Mouse (Mus musculus) hindbrain, embryonic 10.5 days (tissue): Measurements from ENCODE around the gene Ccdc43. TPM values are rescaled to one million over a fixed set of nuclear protein-coding genes. Genes with fewer than 3 reads are reported as not detected.

Experiments used
- DNase-seq: peaks from one replicate; pipeline ENCODE4 v3.0.0-alpha.2; 2017; ENCODE audit warnings: low spot score
- H3K27ac ChIP-seq: fragments of 300-500 bp; sonication (generic); 2 replicates; pipeline ENCODE4 v1.5.1; 2016; ENCODE audit warnings: mild to moderate bottlenecking, moderate library complexity
- H3K27me3 ChIP-seq: fragments of 300-500 bp; sonication (generic); 2 replicates; pipeline ENCODE4 v1.6.1; 2016; ENCODE audit warnings: mild to moderate bottlenecking; ENCODE audit not compliant: poor library complexity, insufficient read depth, severe bottlenecking
- H3K36me3 ChIP-seq: fragments of 300-500 bp; sonication (generic); 2 replicates; pipeline ENCODE4 v1.6.1; 2016; ENCODE audit warnings: mild to moderate bottlenecking, moderate library complexity
- H3K4me1 ChIP-seq: fragments of 300-500 bp; sonication (generic); replicated peaks from 2 replicates; pipeline ENCODE4 v1.6.1; 2016; ENCODE audit warnings: mild to moderate bottlenecking
- H3K4me3 ChIP-seq: fragments of 300-500 bp; sonication (generic); 2 replicates; pipeline ENCODE4 v1.5.1; 2016; ENCODE audit warnings: mild to moderate bottlenecking, moderate library complexity
- H3K9me3 ChIP-seq: fragments of 300-500 bp; sonication (generic); 2 replicates; pipeline ENCODE4 v1.6.1; 2016; ENCODE audit warnings: mild to moderate bottlenecking, moderate library complexity
- WGBS: fragments of 180-500 bp; shearing (Covaris S2); methylation state at CpG from one replicate; pipeline ENCODE4 v1.1.7; 2016; 5-methylcytosine and 5-hydroxymethylcytosine counted together
- polyA plus RNA-seq: library from polyadenylated mRNA; unstranded; fragments of >200 nt; fragmentation: Nextera tagmentation; extraction: Ambion mirVana; gene quantifications from 2 replicates; pipeline ENCODE4 v1.2.1, GENCODE M21; 2016

Gene Ccdc43
- polyA plus RNA-seq: 40.7 and 53.2 TPM in 2 replicates

GRCm38 (mm10) chr11:102697338-102698017 is at the start of gene Ccdc43:
Gene Ccdc43, minus strand, starts transcription at chr11:102697782.
- Histone ChIP-seq H3K9me3 (no peaks in the 10 kb centered on the region), H3K27me3 (no peaks in the 10 kb centered on the region), H3K27ac (peak within 1 kb of the TSS; percentile 90), H3K36me3 (peaks cover 22% of the 10 kb centered on the region), H3K4me3 (peak within 1 kb of the TSS; percentile 81), H3K4me1 (peaks cover 23% of the 10 kb centered on the region)
- peak; percentile 91 for DNase-seq
- under 1% methylated on average over 49 of the region's 49 CpGs for WGBS

DNA sequence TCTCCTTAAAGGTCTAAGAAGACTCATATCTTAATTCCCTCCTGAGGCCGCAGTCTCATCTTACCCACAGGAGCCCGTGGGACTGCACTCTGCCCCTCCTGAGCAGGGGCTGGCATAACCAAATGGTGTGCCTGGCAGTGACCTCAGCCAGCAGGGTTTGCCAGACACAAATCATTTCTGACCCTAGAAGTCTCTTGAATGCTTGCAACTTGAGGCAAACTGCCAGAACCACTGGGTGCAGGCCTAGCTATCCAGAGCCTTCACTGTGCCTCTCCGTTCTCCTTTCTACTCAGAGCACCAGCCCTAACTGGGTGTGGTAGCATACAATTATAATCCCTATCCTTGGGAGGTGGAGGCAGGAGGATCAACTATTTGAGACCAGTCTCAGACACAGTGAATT is 47.2 kb upstream of the Ccdc43 start:
- peaks cover 40% of the 10 kb centered on the region for H3K4me1 ChIP-seq
- WGBS: 92% methylated on average over 3 of the region's 3 CpGs
- no peaks in the 10 kb centered on the region for H3K36me3 ChIP-seq
- no peaks in the 10 kb centered on the region for H3K9me3 ChIP-seq
- DNase-seq: no peak
- H3K4me3 ChIP-seq: no peak overlapping the region
- peaks cover 39% of the 10 kb centered on the region for H3K27me3 ChIP-seq
- no peak overlapping the region for H3K27ac ChIP-seq

- 82% methylated on average over 5 of the region's 5 CpGs for WGBS
- no peak overlapping the region for H3K4me3 ChIP-seq
- peaks cover 54% of the 10 kb centered on the region for H3K27me3 ChIP-seq
- no peak for DNase-seq
- no peaks in the 10 kb centered on the region for H3K9me3 ChIP-seq
- no peaks in the 10 kb centered on the region for H3K36me3 ChIP-seq
- H3K4me1 ChIP-seq: peaks cover 42% of the 10 kb centered on the region
- no peak overlapping the region for H3K27ac ChIP-seq
Measured at GRCm38 (mm10) chr11:102742843-102743242, 45.3 kb upstream of the Ccdc43 start.

DNA sequence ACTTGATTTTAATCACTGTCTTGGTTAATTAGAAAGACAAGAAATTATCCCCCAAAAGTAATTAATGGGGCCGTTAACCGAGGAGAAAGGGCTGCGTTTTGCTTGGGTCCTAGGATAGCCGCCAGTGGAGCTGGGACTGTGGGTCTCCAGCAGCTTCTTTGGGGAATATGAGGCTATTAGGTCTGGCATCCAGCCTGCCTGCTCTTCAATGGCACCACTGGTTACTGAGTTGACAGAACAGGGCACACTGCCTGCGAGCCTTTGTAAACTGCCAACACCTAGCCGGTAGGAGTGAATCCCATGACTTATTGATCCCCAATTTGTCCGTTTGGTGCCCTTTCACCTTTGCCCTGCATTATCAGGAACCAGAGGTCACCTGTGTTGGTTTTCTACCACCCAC is 44.5 kb upstream of the Ccdc43 start:
- H3K36me3 ChIP-seq: no peaks in the 10 kb centered on the region
- peaks cover 58% of the 10 kb centered on the region for H3K27me3 ChIP-seq
- H3K4me3 ChIP-seq: no peak overlapping the region
- WGBS: 60% methylated on average over 7 of the region's 7 CpGs
- H3K4me1 ChIP-seq: peaks cover 42% of the 10 kb centered on the region
- H3K27ac ChIP-seq: no peak overlapping the region
- H3K9me3 ChIP-seq: no peaks in the 10 kb centered on the region
- DNase-seq: no peak

DNA sequence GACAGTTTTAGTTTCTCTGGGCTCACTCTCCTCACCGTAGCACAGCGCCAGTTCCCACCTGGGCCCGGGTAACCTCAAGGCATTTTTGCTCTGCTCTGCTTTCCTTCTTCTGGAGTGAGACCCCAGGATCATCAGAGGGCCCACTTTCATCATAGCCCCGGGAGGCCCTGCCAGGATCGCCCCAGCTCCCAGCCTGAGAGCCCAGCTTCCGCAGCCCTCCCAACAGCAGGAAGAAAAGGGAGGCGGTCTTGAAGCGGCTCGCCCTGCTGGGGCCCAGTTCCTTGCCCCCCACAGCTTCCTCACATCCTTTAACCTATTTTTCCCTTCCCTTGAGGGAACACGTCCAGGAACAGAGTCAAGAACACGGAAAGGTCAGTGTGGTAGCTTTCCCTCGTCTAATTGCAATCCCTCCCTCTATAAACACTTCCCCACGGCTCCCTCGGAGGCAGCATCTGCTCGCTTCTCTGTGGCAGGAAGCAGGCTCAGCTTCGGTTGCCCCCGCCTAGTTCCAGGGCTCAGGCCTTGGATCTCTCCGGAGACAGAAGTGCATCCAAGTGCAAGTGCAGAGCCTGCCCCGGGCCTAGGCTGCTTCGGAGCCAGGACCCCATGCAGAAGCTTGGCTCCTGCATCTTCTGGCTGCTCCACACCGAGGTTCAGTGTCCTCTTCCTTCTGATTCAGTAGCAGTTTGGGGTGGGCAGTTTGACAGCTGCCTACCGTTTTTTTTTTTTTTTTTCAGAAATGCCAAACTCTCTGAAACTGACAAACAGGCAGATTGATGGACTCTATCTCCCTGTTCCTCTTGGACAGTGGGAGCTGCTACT is 43.8 kb upstream of the Ccdc43 start:
- H3K4me3 ChIP-seq: peak overlapping the region; percentile 3; the same call in 1 of the 2 replicates
- no peaks in the 10 kb centered on the region for H3K36me3 ChIP-seq
- H3K27ac ChIP-seq: peak overlapping the region; percentile 54
- no peaks in the 10 kb centered on the region for H3K9me3 ChIP-seq
- peaks cover 58% of the 10 kb centered on the region for H3K27me3 ChIP-seq
- 10% methylated on average over 22 of the region's 22 CpGs for WGBS
- peak; percentile 41 for DNase-seq
- peaks cover 42% of the 10 kb centered on the region for H3K4me1 ChIP-seq

- H3K9me3 ChIP-seq: no peaks in the 10 kb centered on the region
- H3K27ac ChIP-seq: no peak overlapping the region
- H3K4me3 ChIP-seq: no peak overlapping the region
- peaks cover 42% of the 10 kb centered on the region for H3K4me1 ChIP-seq
- no peak for DNase-seq
- 41% methylated on average over 11 of the region's 11 CpGs for WGBS
- peaks cover 58% of the 10 kb centered on the region for H3K27me3 ChIP-seq
- H3K36me3 ChIP-seq: no peaks in the 10 kb centered on the region
Measured at GRCm38 (mm10) chr11:102740634-102741033, 43.1 kb upstream of the Ccdc43 start.

DNA sequence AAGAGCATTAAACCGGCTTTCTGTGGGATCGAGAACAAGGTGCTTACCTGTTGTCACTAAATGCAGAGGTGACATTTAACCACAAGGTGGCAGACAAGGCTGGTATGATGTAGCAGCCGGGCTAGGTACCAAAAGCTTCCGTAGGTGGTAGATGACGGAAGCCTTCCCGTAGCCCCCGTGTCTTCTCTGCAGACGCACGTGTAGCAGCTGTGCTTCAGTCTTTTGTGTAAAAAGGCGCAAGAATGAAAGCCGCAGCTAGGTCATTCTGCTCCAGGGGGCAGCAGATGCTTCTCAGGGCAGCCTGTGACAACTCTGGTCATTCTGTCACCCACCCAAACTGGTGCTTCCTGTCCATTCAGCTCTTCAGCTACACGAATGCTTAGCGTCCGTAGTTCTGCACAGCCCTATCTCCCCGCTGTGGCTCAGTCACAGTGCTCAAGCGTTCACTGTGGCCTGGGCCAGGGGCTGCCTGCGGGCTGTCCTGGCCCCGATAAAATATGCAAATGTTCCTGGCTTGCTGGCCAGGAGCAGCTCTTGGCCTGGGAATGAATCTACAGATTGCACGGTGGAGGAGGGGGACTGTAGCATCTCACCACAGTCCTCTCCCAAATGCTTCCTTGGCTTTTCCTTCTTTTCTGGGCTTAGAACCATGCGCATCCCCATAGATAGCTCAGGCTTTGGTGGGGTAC is 41.8 kb upstream of the Ccdc43 start:
- no peaks in the 10 kb centered on the region for H3K36me3 ChIP-seq
- peaks cover 42% of the 10 kb centered on the region for H3K4me1 ChIP-seq
- peak; percentile 60 for DNase-seq
- no peaks in the 10 kb centered on the region for H3K9me3 ChIP-seq
- 5% methylated on average over 20 of the region's 20 CpGs for WGBS
- H3K27me3 ChIP-seq: peaks cover 58% of the 10 kb centered on the region
- H3K4me3 ChIP-seq: peak overlapping the region; percentile 49
- peak overlapping the region; percentile 64 for H3K27ac ChIP-seq

DNA sequence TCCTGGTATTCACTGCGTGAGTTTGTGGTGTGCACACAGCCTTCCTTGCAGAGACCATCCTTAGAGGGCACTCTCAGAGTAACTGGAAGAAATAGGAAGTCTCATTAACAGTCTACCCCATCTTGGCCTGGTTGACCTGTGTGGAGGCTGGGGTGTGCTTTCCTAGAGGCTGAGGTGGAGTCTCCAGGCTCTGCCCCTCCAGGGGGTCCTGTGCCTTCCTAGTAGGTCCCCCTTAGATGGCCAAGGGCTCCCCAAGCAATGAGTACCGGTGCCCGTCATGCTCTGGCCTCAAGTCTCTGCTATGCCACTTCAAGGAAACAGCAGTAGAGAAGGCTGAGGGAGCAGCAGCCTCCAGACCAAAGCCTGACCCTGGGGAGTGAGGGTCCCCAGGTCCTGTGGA is 40.5 kb upstream of the Ccdc43 start:
- Histone ChIP-seq H3K27me3 (peaks cover 51% of the 10 kb centered on the region), H3K4me1 (peaks cover 32% of the 10 kb centered on the region), H3K36me3 (no peaks in the 10 kb centered on the region), H3K9me3 (no peaks in the 10 kb centered on the region), H3K4me3 (no peak overlapping the region), H3K27ac (no peak overlapping the region)
- no peak for DNase-seq
- WGBS: 82% methylated on average over 3 of the region's 3 CpGs

DNA sequence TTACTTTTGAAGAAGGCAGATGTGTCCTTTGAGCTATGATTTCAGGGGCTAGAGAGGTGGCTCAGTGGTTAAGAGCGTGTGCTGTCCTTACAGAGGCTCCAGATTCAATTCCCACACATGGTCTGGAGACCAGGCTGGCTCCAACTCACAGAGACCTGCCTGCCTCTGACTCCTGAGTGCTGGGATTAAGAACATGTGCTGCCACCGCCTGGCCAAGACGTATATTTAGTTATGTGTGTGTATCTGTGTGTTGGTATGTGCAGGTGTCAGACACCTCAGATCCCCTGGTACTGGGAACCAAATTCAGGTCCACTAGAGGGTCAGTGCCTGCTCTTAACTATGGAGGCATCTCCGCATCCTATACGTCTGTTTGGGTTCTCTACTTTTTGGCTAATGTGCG is 37.4 kb upstream of the Ccdc43 start:
- no peak overlapping the region for H3K4me3 ChIP-seq
- DNase-seq: no peak
- H3K4me1 ChIP-seq: peaks cover 12% of the 10 kb centered on the region
- H3K9me3 ChIP-seq: no peaks in the 10 kb centered on the region
- no peak overlapping the region for H3K27ac ChIP-seq
- H3K36me3 ChIP-seq: no peaks in the 10 kb centered on the region
- peaks cover 21% of the 10 kb centered on the region for H3K27me3 ChIP-seq
- 92% methylated on average over 6 of the region's 6 CpGs for WGBS

GRCm38 (mm10) chr11:102733146-102733545 is 35.6 kb upstream of the Ccdc43 start:
- H3K9me3 ChIP-seq: no peaks in the 10 kb centered on the region
- no peak for DNase-seq
- no peaks in the 10 kb centered on the region for H3K36me3 ChIP-seq
- H3K4me3 ChIP-seq: no peak overlapping the region
- H3K27me3 ChIP-seq: peaks cover 6% of the 10 kb centered on the region
- no peak overlapping the region for H3K27ac ChIP-seq
- no peaks in the 10 kb centered on the region for H3K4me1 ChIP-seq
- 79% methylated on average over 5 of the region's 5 CpGs for WGBS

- 89% methylated on average over 6 of the region's 6 CpGs for WGBS
Measured at GRCm38 (mm10) chr11:102731366-102731765, 33.8 kb upstream of the Ccdc43 start.

DNA sequence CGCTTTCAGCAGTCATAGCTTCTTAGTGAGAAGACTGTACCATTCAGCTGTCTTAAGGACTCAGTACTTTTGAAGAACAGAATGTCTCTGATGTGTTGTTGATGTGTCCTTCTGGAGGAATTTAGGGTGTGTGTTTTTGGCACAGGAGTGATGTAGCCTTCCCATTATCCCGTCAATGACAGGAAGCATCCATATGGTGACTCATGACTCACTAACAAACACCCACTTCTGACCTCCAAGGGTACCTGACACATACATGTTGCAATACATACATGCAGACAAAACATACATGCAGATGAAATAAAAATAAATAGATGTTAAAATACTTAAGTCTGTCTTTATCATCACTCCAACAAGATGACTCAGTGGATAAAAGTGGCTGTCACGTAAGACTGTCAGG is 32.3 kb upstream of the Ccdc43 start:
- Histone ChIP-seq H3K27ac (no peak overlapping the region), H3K27me3 (no peaks in the 10 kb centered on the region), H3K9me3 (no peaks in the 10 kb centered on the region), H3K4me1 (no peaks in the 10 kb centered on the region), H3K36me3 (no peaks in the 10 kb centered on the region), H3K4me3 (no peak overlapping the region)
- DNase-seq: no peak
- 93% methylated on average over 3 of the region's 3 CpGs for WGBS

More at GRCm38 (mm10) chr11:102731366-102731765, 33.8 kb upstream of the Ccdc43 start:
- no peaks in the 10 kb centered on the region for H3K27me3 ChIP-seq
- no peaks in the 10 kb centered on the region for H3K9me3 ChIP-seq
- no peaks in the 10 kb centered on the region for H3K36me3 ChIP-seq
- DNase-seq: no peak
- H3K4me1 ChIP-seq: no peaks in the 10 kb centered on the region
- H3K27ac ChIP-seq: no peak overlapping the region
- H3K4me3 ChIP-seq: no peak overlapping the region

GRCm38 (mm10) chr11:102728614-102729013 is 31.0 kb upstream of the Ccdc43 start:
- H3K27ac ChIP-seq: no peak overlapping the region
- 40% methylated on average over 7 of the region's 7 CpGs for WGBS
- no peak for DNase-seq
- no peaks in the 10 kb centered on the region for H3K4me1 ChIP-seq
- H3K36me3 ChIP-seq: no peaks in the 10 kb centered on the region
- no peaks in the 10 kb centered on the region for H3K27me3 ChIP-seq
- H3K9me3 ChIP-seq: no peaks in the 10 kb centered on the region
- no peak overlapping the region for H3K4me3 ChIP-seq
